Mouse (Mus musculus): ENCODE results near the gene Morn1. TPM values are rescaled to one million over a fixed set of nuclear protein-coding genes. Genes with fewer than 3 reads are reported as not detected.

The Morn1 gene
- polyA plus RNA-seq, 1 experiment from 2014 or later = 3.6 TPM

- ATAC-seq = peak; percentile 44
- DNase-seq (ENCODE audit: low read depth, low spot score) = peak; percentile 56
- no peaks in the 10 kb centered on the region for H3K27me3 ChIP-seq
- ChIA-PET CTCF (interaction anchor here (1.5 kb wide), 1 partner anchor 82 kb away, joined by 3 read pairs; no protein-coding TSS in a partner anchor), POLR2A (no interaction called here)
- TF ChIP-seq CTCF (IDR thresholded peaks at IDR 0.05) = no peak
- in situ Hi-C loops (cut with MboI; ENCODE audit: low pct_unique_long_range_greater_than_20kb) = loop anchor here (5.0 kb wide), 1 partner anchor 43 kb away; no protein-coding TSS in a partner anchor
Measured at GRCm38 (mm10) chr4:155173822-155174785, 87.7 kb downstream of the Morn1 start.

- ATAC-seq = no peak
- POLR2A ChIA-PET = interaction anchor here (1.0 kb wide), 2 partner anchors 8 to 42 kb away, joined by 3 read pairs; no protein-coding TSS in a partner anchor
- in situ Hi-C loops (cut with MboI; ENCODE audit: low pct_unique_long_range_greater_than_20kb) = no loop called here
Measured at GRCm38 (mm10) chr4:155176210-155176609, 89.8 kb downstream of the Morn1 start.

GRCm38 (mm10) chr4:155178274-155178673, 91.9 kb downstream of the Morn1 start:
- POLR2A ChIA-PET = no interaction called here
- ATAC-seq (no peak), DNase-seq (ENCODE audit: low read depth, low spot score) (no peak)
- no peaks in the 10 kb centered on the region for H3K27me3 ChIP-seq
- CTCF ChIA-PET = interaction anchor here (0.9 to 1.4 kb wide), 2 partner anchors 11 to 21 kb away, joined by 3 read pairs; no protein-coding TSS in a partner anchor
- in situ Hi-C loops (cut with MboI; ENCODE audit: low pct_unique_long_range_greater_than_20kb) = no loop called here
- no peak for TF ChIP-seq CTCF (IDR thresholded peaks at IDR 0.05)

More at GRCm38 (mm10) chr4:155176210-155176609, 89.8 kb downstream of the Morn1 start:
- no peak for DNase-seq (ENCODE audit: low read depth, low spot score)
- no peak for TF ChIP-seq CTCF (IDR thresholded peaks at IDR 0.05)
- no peaks in the 10 kb centered on the region for H3K27me3 ChIP-seq
- CTCF ChIA-PET = interaction anchor here (1.6 kb wide), 1 partner anchor 73 kb away, joined by 3 read pairs; no protein-coding TSS in a partner anchor

- ATAC-seq = no peak
- POLR2A ChIA-PET = no interaction called here
- no peak for DNase-seq (ENCODE audit: low read depth, low spot score)
- no peak for TF ChIP-seq CTCF (IDR thresholded peaks at IDR 0.05)
- H3K27me3 ChIP-seq = no peaks in the 10 kb centered on the region
- CTCF ChIA-PET = interaction anchor here (0.9 kb wide), 1 partner anchor 22 kb away, joined by 3 read pairs; no protein-coding TSS in a partner anchor
- in situ Hi-C loops (cut with MboI; ENCODE audit: low pct_unique_long_range_greater_than_20kb) = no loop called here
Measured at GRCm38 (mm10) chr4:155178981-155179512, 92.7 kb downstream of the Morn1 start.

GRCm38 (mm10) chr4:155183201-155183600, 96.8 kb downstream of the Morn1 start:
- TF ChIP-seq CTCF (IDR thresholded peaks at IDR 0.05) = no peak
- ChIA-PET CTCF (no interaction called here), POLR2A (interaction anchor here (0.7 kb wide), 1 partner anchor 146 kb away, joined by 3 read pairs; no protein-coding TSS in a partner anchor)
- H3K27me3 ChIP-seq = no peaks in the 10 kb centered on the region
- DNase-seq (ENCODE audit: low read depth, low spot score) (no peak), ATAC-seq (no peak)
- in situ Hi-C loops (cut with MboI; ENCODE audit: low pct_unique_long_range_greater_than_20kb) = no loop called here

- POLR2A ChIA-PET = interaction anchor here (0.8 to 0.9 kb wide), 2 partner anchors 8 kb away, joined by 3 to 4 read pairs; no protein-coding TSS in a partner anchor
- CTCF ChIA-PET = no interaction called here
- DNase-seq (ENCODE audit: low read depth, low spot score) = no peak
- H3K27me3 ChIP-seq = no peaks in the 10 kb centered on the region
- ATAC-seq = no peak
- no peak for TF ChIP-seq CTCF (IDR thresholded peaks at IDR 0.05)
- in situ Hi-C loops (cut with MboI; ENCODE audit: low pct_unique_long_range_greater_than_20kb) = no loop called here
Measured at GRCm38 (mm10) chr4:155184248-155185070, 98.1 kb downstream of the Morn1 start.

- CTCF ChIA-PET = interaction anchor here (1.0 kb wide), 1 partner anchor 32 kb away, joined by 4 read pairs; no protein-coding TSS in a partner anchor
- TF ChIP-seq CTCF (IDR thresholded peaks at IDR 0.05) = no peak
- no peaks in the 10 kb centered on the region for H3K27me3 ChIP-seq
- DNase-seq (ENCODE audit: low read depth, low spot score) (no peak), ATAC-seq (no peak)
- POLR2A ChIA-PET = no interaction called here
- in situ Hi-C loops (cut with MboI; ENCODE audit: low pct_unique_long_range_greater_than_20kb) = no loop called here
Measured at GRCm38 (mm10) chr4:155185845-155186244, 99.5 kb downstream of the Morn1 start.

GRCm38 (mm10) chr4:155187192-155187674, 100.9 kb downstream of the Morn1 start:
- ChIA-PET POLR2A (no interaction called here), CTCF (no interaction called here)
- in situ Hi-C loops (cut with MboI; ENCODE audit: low pct_unique_long_range_greater_than_20kb) = no loop called here
- DNase-seq (ENCODE audit: low read depth, low spot score) (no peak), ATAC-seq (no peak)
- TF ChIP-seq CTCF (IDR thresholded peaks at IDR 0.05) = no peak
- no peaks in the 10 kb centered on the region for H3K27me3 ChIP-seq

GRCm38 (mm10) chr4:155188341-155188740, 102.0 kb downstream of the Morn1 start:
- no peaks in the 10 kb centered on the region for H3K27me3 ChIP-seq
- in situ Hi-C loops (cut with MboI; ENCODE audit: low pct_unique_long_range_greater_than_20kb) = no loop called here
- CTCF ChIA-PET = no interaction called here
- POLR2A ChIA-PET = interaction anchor here (0.7 kb wide), 1 partner anchor 610 kb away, joined by 5 read pairs; no protein-coding TSS in a partner anchor
- no peak for ATAC-seq
- TF ChIP-seq CTCF (IDR thresholded peaks at IDR 0.05) = no peak
- DNase-seq (ENCODE audit: low read depth, low spot score) = no peak

GRCm38 (mm10) chr4:155188803-155189202, 102.4 kb downstream of the Morn1 start:
- no peaks in the 10 kb centered on the region for H3K27me3 ChIP-seq
- in situ Hi-C loops (cut with MboI; ENCODE audit: low pct_unique_long_range_greater_than_20kb) = no loop called here
- CTCF ChIA-PET = interaction anchor here (1.1 kb wide), 1 partner anchor 19 kb away, joined by 3 read pairs; no protein-coding TSS in a partner anchor
- ATAC-seq = no peak
- POLR2A ChIA-PET = interaction anchor here (0.7 kb wide), 1 partner anchor 611 kb away, joined by 5 read pairs; no protein-coding TSS in a partner anchor
- no peak for DNase-seq (ENCODE audit: low read depth, low spot score)
- TF ChIP-seq CTCF (IDR thresholded peaks at IDR 0.05) = no peak

All from Patski (cell line).